Mouse (Mus musculus) R1 (cell line): ENCODE data around the gene Caskin2.
A peak's percentile ranks its signal among the peaks of the same experiment; 100 is the strongest.

Experiments used
- DNase-seq: peaks from one replicate; pipeline ENCODE4 v3.0.0-alpha.2; 2018; ENCODE audit warnings: low read depth, low spot score

The Caskin2 gene

DNA sequence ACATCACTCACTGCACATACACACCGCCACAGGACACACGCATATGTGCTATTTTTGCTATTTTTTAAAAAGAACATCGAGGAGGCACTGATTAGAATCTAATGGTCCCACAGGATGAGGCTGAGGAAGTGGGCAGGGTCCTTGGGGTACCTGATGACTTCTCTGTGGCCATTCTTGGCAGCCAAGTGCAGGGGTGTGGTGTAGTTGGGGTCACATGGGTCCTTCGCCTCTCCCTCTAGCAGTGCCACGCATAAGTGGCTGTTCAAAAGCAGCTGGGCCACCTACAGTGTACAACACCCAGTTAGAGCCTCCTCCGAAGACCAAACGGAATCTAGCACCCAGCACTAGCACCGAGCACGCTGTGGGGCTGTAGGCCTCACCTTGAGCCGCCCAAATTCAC is 7.3 kb downstream of the Caskin2 start:
- DNase-seq, result no peak

DNA sequence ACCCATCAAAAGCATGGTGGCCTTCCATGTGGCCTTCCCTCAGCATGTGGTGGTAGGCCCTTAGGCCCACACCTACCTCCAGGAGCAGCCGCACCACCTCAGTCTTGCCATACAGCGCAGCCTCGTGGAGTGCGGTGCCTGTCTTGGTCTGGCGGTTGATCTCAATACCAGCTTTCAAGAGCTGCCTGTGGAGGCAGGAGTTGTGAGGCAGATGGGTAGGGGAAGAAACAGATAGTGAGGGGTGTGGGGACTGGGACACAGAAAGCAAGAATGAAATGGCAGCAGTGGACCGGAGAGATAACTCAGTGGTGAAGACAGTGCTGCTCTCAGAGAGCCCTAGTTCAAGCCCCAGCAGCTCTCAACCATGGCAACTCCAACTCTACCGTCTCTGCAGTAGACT is 8.4 kb downstream of the Caskin2 start:
- no peak for DNase-seq

DNA sequence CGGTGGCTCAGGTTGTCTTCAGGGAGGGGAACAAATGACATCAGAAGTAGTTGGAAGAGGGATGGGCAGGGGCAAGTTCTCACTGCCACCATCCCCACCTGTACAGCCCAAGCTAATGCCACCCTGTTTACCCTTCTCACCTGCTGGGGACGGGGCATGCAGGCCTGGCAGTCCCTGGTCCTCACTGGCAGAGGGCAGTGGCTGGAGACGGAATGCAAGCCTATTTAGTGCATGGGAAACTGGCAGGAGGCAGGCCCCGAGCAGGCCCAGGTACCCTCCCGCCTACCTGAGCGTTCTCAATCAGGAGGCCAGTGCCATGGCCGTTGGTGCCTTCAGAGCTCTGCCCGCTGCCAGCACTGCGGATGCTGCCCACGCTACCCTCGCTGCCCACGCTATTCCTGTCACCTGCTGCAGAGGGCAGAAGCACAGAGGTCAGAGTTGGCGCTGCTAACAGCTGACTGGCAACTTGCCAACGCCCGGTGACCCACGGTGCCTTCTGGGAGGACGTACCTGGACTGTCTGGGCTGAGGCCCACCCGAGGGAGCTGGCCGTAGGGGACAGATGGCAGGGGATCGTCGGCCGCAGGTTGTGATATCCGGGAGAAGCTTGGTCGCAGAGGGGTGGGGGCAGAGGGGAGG is 10.2 kb downstream of the Caskin2 start:
- no peak for DNase-seq

DNA sequence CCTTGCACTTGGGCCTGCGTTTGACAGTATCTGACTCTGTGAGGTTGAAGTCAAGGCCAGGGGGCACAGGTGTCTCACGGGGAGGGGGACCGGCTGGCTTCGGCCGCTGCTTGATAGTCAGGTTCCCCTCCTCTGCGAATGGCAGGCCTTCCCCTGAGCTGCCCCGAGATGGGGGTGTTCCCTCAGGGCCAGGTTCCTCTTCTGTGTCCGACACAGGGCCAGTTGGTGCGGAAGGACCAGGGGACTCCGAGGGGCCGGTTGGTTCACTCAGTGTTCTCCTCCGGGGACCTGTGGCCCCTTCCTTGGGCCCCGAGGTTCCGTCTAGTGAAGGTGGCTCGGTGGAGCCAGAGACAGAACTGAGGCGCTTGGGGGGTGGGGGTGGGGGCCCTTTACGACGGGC is 12.5 kb downstream of the Caskin2 start:
- DNase-seq, result no peak

DNA sequence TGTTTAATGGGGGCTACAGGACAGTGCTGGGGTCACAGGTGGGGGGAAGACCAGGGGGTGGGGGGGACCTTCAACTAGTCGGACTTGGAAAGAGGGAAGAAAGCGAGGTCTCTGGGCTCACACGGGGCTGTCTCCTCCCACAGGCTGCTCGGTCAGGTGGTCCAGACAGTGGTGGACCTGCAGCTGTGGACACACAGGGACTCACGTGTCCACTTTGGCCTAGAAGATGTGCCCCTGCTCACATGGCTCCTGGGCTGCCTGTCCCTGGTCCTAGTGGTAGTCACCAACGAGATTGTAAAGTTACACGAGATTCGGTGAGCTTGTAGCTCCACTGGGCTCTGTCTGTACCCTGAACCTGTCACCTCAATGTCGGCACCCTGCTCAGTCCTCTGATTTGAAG is 15.8 kb downstream of the Caskin2 start:
- DNase-seq, result no peak

DNA sequence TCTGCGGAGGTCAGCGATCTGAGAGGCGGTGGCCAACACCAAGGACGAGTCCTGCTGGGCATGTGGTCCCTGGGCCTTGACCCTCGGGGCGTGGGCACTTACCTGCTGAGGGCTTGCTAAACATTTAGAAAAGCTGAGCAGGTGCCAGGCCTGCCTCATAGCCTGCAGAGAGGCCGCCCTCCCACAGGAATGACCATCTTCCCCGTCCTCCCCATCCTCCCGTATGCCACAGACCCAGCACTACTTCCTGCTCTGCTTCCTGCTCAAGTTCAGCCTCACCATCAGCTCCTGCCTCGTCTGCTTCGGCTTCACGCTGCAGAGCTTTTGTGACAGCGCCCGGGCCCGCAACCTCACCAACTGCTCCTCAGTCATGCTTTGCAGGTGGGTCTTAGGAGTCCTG is 16.5 kb downstream of the Caskin2 start:
- DNase-seq, result no peak

DNA sequence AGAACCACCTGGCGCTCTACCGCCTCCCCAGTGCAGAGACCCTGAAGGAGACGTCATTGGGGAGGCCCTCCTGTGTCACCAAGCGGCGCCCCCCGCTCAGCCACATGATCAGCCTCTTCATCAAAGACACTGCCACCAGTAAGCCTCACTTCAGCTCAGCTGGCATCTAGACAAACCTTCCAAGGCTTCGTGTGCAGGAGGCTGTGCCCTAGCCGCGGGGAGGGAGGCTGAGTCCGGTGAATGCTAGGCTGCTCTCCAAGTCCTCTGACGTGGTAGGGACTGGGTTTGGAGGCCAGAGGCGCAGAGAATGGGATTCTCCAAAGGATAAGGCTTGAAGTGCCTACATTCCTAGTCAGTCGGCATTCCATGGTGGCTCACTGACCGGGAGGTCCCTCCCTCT is 21.1 kb downstream of the Caskin2 start:
- no peak for DNase-seq

DNA sequence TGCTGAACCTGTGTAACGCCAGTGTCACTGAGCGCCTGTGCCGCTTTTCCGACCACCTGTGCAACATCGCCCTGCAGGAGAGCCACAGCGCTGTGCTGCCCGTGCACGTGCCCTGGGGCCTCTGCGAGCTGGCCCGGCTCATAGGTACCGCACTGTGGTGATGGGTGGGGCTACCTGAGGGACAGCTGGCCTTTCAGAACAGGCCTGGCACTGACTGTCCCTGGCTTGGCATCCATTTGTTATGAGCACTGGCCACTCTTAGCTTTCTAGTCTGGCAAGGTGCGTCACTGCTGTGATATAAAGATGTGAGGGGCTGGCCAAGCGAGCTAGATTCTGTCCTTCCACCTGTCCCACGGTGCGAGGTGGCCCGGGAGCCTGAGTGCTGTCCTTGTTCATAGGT is 21.5 kb downstream of the Caskin2 start:
- no peak for DNase-seq

DNA sequence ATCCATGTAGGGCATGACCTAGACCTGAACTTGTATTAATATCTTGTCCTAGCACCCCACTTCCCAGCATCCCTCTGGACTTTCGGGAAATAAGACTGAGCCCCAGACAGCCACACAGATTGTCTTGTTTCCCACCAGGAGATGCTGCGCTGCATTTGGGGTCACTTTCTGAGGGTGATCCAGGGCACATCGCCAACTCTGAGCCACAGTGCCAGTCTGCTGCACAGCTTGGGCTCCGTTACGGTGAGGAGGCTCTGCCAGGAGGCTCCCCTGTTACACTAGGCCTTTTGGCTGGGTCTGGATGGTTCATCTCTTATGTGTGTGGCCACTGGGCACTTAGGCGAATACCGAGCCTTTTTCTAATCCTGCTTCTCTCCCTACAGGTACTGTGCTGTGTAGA is 23.7 kb downstream of the Caskin2 start:
- DNase-seq, result no peak

DNA sequence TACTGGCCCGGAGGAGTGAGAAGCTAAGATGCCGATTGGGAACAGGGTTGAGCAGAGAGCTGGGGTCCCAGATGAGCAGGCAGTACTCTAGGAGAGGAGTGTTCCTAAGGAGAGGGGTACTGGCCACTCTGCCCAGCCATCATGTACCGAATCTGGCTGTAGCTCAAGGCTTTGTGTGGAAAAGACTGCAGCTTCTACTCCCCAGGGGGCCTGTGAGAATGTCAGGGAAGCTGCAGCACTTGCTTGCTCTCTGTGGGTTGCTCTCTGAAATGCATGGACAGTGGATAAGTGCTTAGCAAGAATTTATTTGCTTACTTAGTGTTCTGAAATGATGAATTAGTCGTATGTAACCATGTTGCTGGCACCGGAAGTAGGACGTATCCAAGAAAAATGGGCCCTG is 27.0 kb downstream of the Caskin2 start:
- no peak for DNase-seq

DNA sequence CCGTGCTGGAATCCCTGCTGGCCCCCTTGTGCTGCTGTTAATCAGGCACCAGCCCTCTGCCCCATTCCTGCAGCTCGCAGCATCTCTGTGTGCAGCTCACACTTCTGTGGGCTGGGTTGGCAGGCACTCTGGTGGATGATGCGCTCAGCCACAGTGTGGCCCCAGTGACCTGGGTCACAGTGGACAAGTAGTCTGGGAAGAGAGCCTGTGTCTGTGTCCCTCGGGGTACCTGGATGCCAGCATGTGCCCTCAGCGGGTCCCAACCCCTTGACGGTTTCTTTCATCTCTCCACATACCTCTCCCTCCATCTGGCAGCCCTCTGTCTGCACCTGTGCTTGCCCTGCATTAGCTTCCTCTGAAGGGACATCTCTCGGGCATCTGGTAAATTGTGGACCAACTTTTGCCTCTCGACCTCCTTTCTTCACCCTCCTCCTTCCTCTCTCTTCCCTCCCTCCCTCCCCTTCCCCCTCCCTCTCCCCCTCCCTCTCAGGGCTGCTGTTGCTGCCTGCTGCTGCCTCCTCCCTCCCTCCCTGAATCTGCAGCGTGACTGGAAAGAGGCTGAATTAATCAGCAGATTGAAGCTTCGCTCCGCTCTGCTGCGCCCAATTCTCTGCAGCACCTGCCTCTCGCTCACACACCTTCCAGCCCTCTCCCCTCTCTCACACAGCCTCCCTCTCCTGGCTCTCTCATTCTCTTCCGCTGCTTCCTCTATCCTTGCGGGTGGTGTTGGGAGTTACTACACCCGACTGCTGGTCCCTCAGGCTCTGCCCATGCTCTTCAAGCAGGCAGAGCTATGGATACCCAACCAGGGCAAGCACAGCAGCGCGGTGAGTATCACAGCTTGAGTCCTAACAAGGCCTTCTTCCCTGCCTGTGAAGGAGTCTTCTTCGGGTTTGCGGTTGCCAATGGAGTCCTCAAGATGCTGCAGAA is 33.0 kb downstream of the Caskin2 start:
- no peak for DNase-seq

DNA sequence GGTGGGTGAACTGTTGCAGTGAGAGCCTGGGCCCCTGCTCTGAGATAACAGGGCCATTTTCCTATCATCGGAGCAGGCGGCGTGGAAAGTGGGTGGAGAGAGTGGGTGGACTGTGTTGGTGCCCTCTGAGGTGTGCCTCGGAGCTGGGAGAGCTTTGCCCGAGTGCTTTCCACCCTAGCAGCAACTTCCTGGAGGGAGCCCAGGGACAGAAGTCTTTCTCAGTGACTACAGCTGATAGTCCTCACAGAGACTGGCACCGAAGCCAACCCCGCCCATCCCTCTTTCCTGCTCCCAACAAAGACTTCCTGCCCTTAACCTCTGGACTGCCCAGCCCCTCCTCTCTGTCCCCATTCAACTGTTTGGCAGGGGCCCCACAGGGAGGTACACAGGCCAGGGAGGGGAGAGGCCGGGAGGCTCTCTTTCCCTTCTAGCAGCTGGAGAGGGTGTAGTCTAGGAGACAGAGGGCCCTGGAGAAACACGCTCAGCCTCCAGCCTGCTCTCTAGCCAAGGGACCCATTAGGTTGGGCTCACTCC is 34.3 kb downstream of the Caskin2 start:
- peak; percentile 40 for DNase-seq

DNA sequence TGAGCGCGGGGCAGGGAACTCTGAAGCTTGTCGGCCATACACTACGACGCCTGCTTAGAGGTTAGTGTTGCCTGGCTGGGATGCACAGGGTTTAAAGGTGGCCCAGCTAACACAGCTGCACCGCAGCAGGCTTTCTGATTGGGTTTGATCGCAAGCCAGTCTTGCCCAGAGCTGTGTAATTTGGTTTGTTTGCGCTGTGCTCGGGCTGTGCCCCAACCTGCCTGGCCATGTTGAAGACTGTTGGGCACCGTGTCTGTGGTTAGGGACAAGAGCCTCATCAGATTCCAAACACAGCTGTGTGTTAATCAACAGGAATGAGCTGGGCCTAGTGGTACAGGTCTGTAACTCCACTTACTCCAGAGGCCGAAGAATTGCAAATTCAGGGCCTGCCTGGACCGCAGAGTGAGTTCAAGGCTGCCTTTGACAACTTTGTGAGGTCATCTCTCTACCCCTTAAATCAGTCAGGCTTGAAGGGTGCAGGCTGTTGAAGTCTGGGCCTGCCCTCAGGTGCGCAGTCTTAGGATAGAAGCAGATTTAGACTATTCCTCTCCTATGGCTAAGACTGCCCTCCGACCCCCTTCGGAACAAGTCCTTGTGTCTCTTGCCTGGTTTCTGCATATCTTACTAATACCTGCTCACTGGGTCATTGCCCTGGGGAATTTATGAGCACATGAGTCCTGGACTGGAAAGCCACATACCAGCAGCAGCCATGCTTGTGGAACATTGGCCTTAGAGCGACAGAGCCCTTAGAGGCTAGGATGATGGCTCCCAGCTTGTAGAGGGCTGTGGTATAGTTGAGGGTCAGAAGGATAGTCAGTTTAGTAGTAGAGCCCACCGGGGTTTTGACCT is 35.7 kb downstream of the Caskin2 start:
- no peak for DNase-seq

DNA sequence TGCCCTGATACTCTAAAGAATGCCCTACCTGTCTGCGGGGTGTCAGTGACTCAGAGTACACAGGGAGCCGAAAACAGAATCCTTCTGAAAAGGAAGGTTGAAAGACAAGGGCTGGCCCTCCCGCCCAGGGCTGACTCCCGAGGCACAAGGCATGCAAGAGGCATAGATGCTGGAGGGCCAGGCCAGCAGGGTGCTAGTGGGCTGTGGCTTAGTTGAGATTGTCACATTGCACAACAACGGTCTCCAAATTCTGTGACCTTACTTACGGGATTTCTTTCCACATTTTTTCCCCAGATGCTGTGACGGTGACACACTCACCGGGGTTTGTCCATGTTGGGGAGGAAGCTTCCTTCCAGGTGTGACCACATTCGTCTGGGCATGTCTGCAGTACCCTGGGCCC is 36.5 kb downstream of the Caskin2 start:
- DNase-seq, result no peak

DNA sequence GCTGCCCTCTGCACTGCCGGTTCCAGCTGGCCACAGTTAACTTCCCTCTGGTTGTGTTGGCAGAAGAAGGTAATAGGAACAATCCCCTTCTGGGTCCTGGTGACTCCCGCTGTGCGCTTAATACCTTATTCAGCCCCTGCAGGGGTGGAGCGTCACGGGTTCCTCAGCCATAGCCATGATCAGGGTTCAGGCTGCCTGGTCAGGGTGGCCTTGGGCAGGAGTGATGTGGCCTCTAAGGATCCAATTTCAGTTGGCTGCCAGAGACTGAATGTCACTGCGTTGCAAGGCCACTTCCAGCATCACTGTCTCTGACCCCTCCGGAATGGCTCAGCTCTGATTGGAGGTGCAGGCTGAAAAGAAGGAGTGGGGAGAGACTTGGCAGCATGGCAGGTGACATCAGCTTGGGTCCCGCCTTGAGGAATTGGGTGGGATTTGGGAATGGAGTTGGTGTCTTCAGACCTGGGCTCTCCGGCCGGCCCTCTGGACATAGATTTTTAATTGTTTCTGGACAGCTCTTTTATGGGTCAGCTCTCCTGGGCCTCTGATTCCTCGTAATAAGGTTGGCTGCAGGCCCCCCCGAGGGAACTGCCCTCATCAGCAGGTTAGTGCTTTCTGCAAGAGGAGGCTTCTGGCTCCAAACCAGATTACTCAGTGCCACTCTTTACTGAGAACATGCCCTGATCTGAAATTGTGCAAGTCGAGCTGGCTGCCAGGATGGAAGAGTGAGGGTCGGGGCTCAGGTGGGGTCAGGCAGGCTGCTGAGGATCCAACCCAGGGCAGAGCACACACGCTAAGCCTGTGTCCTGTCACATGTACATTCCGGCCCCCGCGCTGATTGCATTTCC is 37.4 kb downstream of the Caskin2 start:
- DNase-seq, result no peak

DNA sequence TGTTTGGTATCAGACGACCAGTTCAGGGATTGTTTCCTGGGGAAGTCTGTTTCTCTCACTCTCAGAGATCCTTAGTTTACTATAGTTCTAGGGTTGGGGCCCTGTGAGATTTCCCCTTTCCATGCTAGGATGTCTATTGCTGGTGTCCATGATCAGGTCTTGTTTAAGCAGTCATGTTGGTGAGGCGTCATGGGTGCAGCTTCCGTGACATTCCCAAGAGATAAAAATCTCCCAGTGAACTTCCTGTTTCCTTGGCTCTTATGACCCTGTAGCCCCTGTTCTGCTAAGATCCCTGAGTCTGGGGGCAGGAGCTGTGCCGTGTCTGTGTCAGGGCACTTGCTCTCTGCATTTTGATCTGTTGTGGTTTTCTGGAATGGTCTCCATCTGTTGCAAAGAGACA is 38.8 kb downstream of the Caskin2 start:
- no peak for DNase-seq

DNA sequence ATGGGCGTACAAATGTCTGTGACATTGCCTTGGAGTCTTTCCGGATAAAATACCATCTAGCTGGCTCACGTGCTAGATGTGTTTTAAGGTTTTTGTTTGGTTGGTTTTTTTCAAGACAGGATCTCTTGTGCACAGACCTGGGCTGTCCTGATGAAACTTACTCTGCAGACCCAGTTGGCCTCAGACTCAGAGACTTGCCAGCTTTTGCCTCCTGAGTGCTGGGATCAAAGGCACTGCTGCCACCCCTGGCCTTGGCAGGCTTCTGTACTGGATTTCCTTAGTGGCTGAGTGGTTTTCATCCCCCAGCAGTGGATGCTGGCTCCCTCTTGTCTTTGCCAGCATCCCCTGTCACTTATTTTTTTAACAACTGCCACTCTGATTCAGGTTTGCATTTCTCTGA is 44.5 kb downstream of the Caskin2 start:
- no peak for DNase-seq

DNA sequence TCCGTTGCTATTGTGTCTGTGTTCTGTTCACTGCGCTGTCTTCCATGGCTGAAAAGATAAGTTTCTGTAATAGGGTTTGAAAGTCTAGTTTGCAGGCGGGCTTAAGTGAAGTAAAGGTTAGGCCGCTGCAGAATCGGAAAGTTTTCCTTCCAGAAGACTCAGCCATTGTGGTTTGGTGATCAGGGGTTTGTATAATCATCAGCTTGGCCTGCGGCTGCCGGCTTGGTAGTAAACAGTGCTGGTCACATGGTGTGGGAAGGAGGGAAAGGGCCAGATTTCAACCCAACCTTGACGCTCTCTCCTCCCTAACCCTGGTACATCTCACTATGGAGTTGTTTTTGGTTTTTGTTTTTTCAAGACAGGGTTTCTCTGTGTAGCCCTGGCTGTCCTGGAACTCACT is 46.5 kb downstream of the Caskin2 start:
- DNase-seq, result no peak

DNA sequence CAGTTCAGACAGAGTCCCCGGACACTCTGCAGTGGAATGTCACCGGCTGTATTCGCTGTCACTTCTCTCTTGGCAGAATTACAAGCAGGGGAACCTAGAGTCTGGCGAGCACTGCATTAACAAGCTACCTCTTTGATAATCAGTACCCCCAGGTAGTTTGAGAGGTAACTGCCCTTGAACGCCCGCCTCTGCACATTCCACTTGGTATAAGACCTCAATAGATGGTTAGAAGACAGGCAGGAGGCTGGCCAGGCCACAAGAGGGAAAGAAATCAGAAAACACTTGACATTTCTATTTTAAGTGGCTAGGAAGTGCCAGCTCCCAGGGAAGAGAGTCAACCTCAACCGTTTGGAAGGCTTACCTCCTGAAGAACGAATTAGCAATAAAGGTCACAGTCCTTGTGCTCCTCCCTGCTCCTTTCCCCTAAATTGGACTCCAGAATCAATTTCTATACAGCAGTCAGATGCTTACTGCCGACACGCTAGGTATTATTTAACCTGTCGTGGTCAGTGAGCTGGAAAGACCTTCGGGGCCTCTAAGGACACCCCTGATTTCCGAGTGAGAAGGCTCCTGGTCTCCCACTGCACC is 47.0 kb downstream of the Caskin2 start:
- no peak for DNase-seq

DNA sequence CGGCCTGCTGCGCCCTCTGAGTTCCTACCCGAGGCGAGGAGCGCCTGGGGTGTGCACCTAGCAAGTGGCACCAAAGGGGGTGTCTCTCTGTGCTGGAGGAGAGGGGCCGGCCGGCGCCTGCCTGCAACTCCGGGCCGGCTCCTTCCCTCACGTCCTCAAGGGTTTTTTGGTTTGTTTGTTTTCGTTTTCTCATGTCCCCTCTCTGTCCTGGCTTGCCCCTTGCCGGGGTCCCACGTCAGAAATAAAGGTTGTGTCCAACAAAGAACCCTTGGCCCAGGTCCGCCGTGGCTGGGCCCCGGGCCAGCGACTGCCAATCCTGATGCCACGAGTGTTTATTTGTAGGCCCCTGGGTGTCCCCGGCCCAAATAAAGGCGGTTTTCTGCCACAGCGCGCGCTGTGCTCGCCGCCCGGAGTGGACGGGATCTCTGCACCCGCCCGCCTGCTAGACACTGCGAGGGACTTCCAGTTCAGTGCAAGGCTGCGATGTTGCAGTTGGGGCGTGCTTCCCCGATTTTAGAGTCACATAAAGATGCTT is 47.8 kb downstream of the Caskin2 start:
- peak; percentile 27 for DNase-seq
